Mouse (Mus musculus): Measurements from ENCODE around the gene Arid1b.

GRCm38 (mm10) chr17:5311062-5311461 is 316.9 kb downstream of the Arid1b start:
- no peak for TF ChIP-seq CTCF (IDR thresholded peaks at IDR 0.05; ENCODE audit: low read depth, low read length)
- TF ChIP-seq POLR2A (IDR thresholded peaks at IDR 0.05; ENCODE audit: extremely low read depth, insufficient read depth, low read length), result no peak
